Mouse (Mus musculus) urinary bladder, adult 2 months (tissue): Measurements from ENCODE around the gene Gm28043. TPM values are rescaled to one million over a fixed set of nuclear protein-coding genes. Genes with fewer than 3 reads are reported as not detected.

Experiments
- polyA plus RNA-seq: library from polyadenylated mRNA; depleted of rRNA; stranded (reverse); fragments of >200 nt; gene quantifications from 2 replicates; pipeline ENCODE4 v1.2.3, GENCODE M21; 2012; rRNA removed

The Gm28043 gene
- polyA plus RNA-seq, 1 experiment = 1.7 TPM

Other genes with a start within 250 kb of the Gm28043 start
- gene Pim1, start 124.1 kb upstream of the Gm28043 start, polyA plus RNA-seq = 21.2 and 24.4 TPM in 2 replicates
- not detected in 2 replicates for gene Gm17657, start 65.2 kb upstream of the Gm28043 start, polyA plus RNA-seq
- gene Tbc1d22b, start 65.1 kb upstream of the Gm28043 start, polyA plus RNA-seq = 13.5 and 14.1 TPM in 2 replicates
- 0.14 and 0.21 TPM in 2 replicates for gene Tmem217, start 62.5 kb upstream of the Gm28043 start, polyA plus RNA-seq
- gene Rnf8, start 86 bp upstream of the Gm28043 start, polyA plus RNA-seq = 31.7 and 35.6 TPM in 2 replicates
- gene Cmtr1, start 45.7 kb downstream of the Gm28043 start, polyA plus RNA-seq = 45.2 and 45.8 TPM in 2 replicates
- gene Ccdc167, start 102.2 kb downstream of the Gm28043 start, polyA plus RNA-seq = 11.2 and 11.3 TPM in 2 replicates